Mouse (Mus musculus) cerebellum, adult 2 months (tissue): Measurements from ENCODE around the gene Fam181b.

Experiments used
- CTCF ChIP-seq: fragments of 200-500 bp; IDR thresholded peaks from 2 replicates; pipeline ENCODE4 v1.5.1; 2011; ENCODE audit warnings: low read depth, mild to moderate bottlenecking, control low read depth, low read length, moderate library complexity, borderline replicate concordance; ENCODE audit not compliant: insufficient read depth
- POLR2A ChIP-seq: fragments of 200-500 bp; IDR thresholded peaks from 2 replicates; pipeline ENCODE4 v1.6.1; 2011; ENCODE audit warnings: low read length, control low read depth, borderline replicate concordance; ENCODE audit not compliant: insufficient read depth

- TF ChIP-seq CTCF: no peak
- TF ChIP-seq POLR2A: no peak
Measured at GRCm38 (mm10) chr7:93044788-93045187, 34.9 kb upstream of the Fam181b start.
